Mouse (Mus musculus) stomach, postnatal 0 days (tissue): ENCODE results near the gene Cryga. TPM values are rescaled to one million over a fixed set of nuclear protein-coding genes. Genes with fewer than 3 reads are reported as not detected.
"Not testable (repeated sequence)": the region's sequence is repeated elsewhere in the genome, so short reads cannot be mapped to it uniquely, and the experiment has no call there.

Source experiments
- ATAC-seq: fragments of 200-750 bp; cut with Nextera tagmentation; 2 replicates; pipeline ENCODE4 v1.8.0; 2017; ENCODE audit not compliant: low FRiP score, low TSS enrichment
- DNase-seq: peaks from one replicate; pipeline ENCODE4 v3.0.0-alpha.2; 2016; ENCODE audit warnings: low spot score
- H3K27ac ChIP-seq: fragments of 300-500 bp; sonication (generic); replicated peaks from 2 replicates; pipeline ENCODE4 v1.5.1; 2014; ENCODE audit warnings: mild to moderate bottlenecking, control low read depth
- H3K27me3 ChIP-seq: fragments of 300-500 bp; sonication (generic); 2 replicates; pipeline ENCODE4 v1.6.1; 2014; ENCODE audit warnings: low read length; ENCODE audit not compliant: control insufficient read depth, insufficient read depth
- H3K36me3 ChIP-seq: fragments of 300-500 bp; sonication (generic); 2 replicates; pipeline ENCODE4 v1.6.1; 2014; ENCODE audit warnings: low read length, mixed read lengths; ENCODE audit not compliant: control insufficient read depth, insufficient read depth
- H3K4me1 ChIP-seq: fragments of 300-500 bp; sonication (generic); replicated peaks from 2 replicates; pipeline ENCODE4 v1.6.1; 2014; ENCODE audit warnings: antibody characterized with exemption; ENCODE audit not compliant: control insufficient read depth, insufficient read depth
- H3K4me2 ChIP-seq: fragments of 300-500 bp; sonication (generic); replicated peaks from 2 replicates; pipeline ENCODE4 v1.6.1; 2014; ENCODE audit warnings: low read depth, mild to moderate bottlenecking, control low read depth, moderate library complexity
- H3K4me3 ChIP-seq: fragments of 300-500 bp; sonication (generic); 2 replicates; pipeline ENCODE4 v1.5.1; 2014; ENCODE audit warnings: low read depth, low read length, control low read depth
- H3K9ac ChIP-seq: fragments of 300-500 bp; sonication (generic); 2 replicates; pipeline ENCODE4 v1.6.1; 2014; ENCODE audit warnings: mild to moderate bottlenecking, low read length, control low read depth, mixed read lengths
- H3K9me3 ChIP-seq: fragments of 300-500 bp; sonication (generic); 2 replicates; pipeline ENCODE4 v1.6.1; 2016; ENCODE audit warnings: low read length; ENCODE audit not compliant: control insufficient read depth
- CTCF ChIP-seq: IDR thresholded peaks from 2 replicates; pipeline ENCODE4 v1.5.1; 2016; ENCODE audit warnings: antibody characterized with exemption, low read depth, mild to moderate bottlenecking, moderate library complexity
- EP300 ChIP-seq: optimal IDR thresholded peaks from 2 replicates; pipeline ENCODE3; 2016; ENCODE audit warnings: antibody characterized with exemption
- WGBS: fragments of 180-500 bp; shearing (Covaris S2); extraction: QIAGEN DNeasy Blood & Tissue Kit; methylation state at CpG from one replicate; pipeline ENCODE4 v1.1.7; 2014; 5-methylcytosine and 5-hydroxymethylcytosine counted together
- polyA plus RNA-seq: library from polyadenylated mRNA; unstranded; fragments of >200 nt; fragmentation: Nextera tagmentation; extraction: Ambion mirVana; gene quantifications from 2 replicates; pipeline ENCODE4 v1.2.1, GENCODE M21; 2015

Gene Cryga
- polyA plus RNA-seq, 1 experiment from 2014 or later: not detected

DNA sequence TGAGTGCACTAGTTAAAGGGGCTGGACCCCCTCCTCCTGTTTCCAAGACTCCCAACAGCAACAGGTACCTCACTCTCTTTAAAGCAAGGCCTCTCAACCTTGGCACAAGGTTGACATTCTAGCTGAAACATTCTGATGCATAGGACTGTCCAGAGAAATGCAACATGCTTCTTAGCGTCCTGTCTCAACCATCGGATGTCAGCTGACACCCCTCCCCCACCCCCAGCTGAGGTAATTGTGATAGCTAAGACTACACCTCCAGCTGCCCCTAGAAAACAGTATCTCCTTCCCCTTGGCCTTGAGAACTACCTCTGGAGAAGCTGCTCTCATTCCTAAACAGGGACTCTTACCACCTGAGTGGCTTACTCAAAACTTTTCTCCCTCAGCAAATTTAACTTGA lies 51.0 kb downstream of the Cryga start:
- TF ChIP-seq CTCF (no peak), EP300 (no peak)
- DNase-seq (no peak), ATAC-seq (no peak)
- Histone ChIP-seq H3K4me3 (no peak overlapping the region), H3K36me3 (no peaks in the 10 kb centered on the region), H3K9me3 (no peaks in the 10 kb centered on the region), H3K27ac (no peak overlapping the region), H3K4me1 (no peaks in the 10 kb centered on the region), H3K27me3 (no peaks in the 10 kb centered on the region), H3K9ac (no peak overlapping the region), H3K4me2 (no peak overlapping the region)
- 34% methylated on average over 2 of the region's 2 CpGs for WGBS

DNA sequence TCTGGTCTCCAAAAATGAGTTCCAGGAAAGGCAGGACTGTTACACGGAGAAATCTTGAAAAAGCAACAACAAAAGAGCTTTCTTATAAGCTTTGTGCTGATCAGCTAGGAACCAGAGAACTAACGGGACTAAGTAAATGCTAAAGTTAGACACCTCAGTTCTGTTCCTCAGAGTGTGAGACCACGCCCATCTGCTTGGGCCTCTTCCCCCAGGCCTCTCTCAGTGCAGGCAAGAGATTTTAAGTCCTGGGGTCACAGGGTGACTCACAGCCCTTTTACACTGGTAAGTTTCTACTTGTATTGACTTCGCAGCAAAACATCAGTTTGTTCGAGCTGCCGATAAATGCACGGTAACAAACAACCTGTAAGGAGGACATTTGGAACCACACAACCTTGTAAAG lies 51.5 kb downstream of the Cryga start:
- ATAC-seq: no peak
- DNase-seq: no peak
- no peaks in the 10 kb centered on the region for H3K9me3 ChIP-seq
- H3K4me1 ChIP-seq: no peaks in the 10 kb centered on the region
- H3K4me2 ChIP-seq: no peak overlapping the region
- no peak overlapping the region for H3K9ac ChIP-seq
- H3K27ac ChIP-seq: no peak overlapping the region
- no peak for TF ChIP-seq CTCF
- TF ChIP-seq EP300: no peak
- H3K36me3 ChIP-seq: no peaks in the 10 kb centered on the region
- H3K27me3 ChIP-seq: no peaks in the 10 kb centered on the region
- 59% methylated on average over 7 of the region's 7 CpGs for WGBS
- H3K4me3 ChIP-seq: no peak overlapping the region

GRCm38 (mm10) chr1:65050952-65051351 lies 52.2 kb downstream of the Cryga start, which contains the start of gene Cryge:
TSS of gene Cryge (minus strand) at chr1:65051149.
- ATAC-seq, DNase-seq, H3K36me3 ChIP-seq, H3K9ac ChIP-seq, H3K9me3 ChIP-seq, H3K4me3 ChIP-seq, H3K27ac ChIP-seq, H3K27me3 ChIP-seq, H3K4me2 ChIP-seq, H3K4me1 ChIP-seq: not testable (repeated sequence)
- WGBS: 42% methylated on average over 9 of the region's 12 CpGs

Other genes starting within 250 kb of the Cryga start
- 2.2 and 2.3 TPM in 2 replicates for gene Plekhm3, start 146.5 kb downstream of the Cryga start, polyA plus RNA-seq
- 0.17 TPM in 1 of 2 replicates, not detected in the other for gene Akr1cl, start 70.6 kb downstream of the Cryga start, polyA plus RNA-seq
- not detected in 2 replicates for gene Cryge, start 52.2 kb downstream of the Cryga start, polyA plus RNA-seq
- gene Crygd, start 39.9 kb downstream of the Cryga start, polyA plus RNA-seq: not detected in 2 replicates
- not detected in 2 replicates for gene Crygc, start 29.7 kb downstream of the Cryga start, polyA plus RNA-seq
- gene Crygb, start 21.1 kb downstream of the Cryga start, polyA plus RNA-seq: not detected in 2 replicates
- gene Gm28845, start 16.2 kb upstream of the Cryga start, polyA plus RNA-seq: not detected in 2 replicates
- gene D630023F18Rik, start 19.8 kb upstream of the Cryga start, polyA plus RNA-seq: 0.16 and 0.27 TPM in 2 replicates
- 162 and 177 TPM in 2 replicates for gene Idh1, start 83.1 kb upstream of the Cryga start, polyA plus RNA-seq
- 3.9 and 4.4 TPM in 2 replicates for gene Pikfyve, start 83.3 kb upstream of the Cryga start, polyA plus RNA-seq
- gene Pth2r, start 178.7 kb upstream of the Cryga start, polyA plus RNA-seq: not detected in 2 replicates